Mouse (Mus musculus) MEL (cell line): Measurements from ENCODE around the gene Ska3.

Source experiments
- BHLHE40 ChIP-seq: IDR thresholded peaks from 2 replicates; pipeline ENCODE4 v1.6.1; 2012; ENCODE audit warnings: low read depth, mild to moderate bottlenecking, inconsistent platforms, low read length, improper control_type of control experiment, borderline replicate concordance
- CHD1 ChIP-seq: IDR thresholded peaks from 2 replicates; pipeline ENCODE4 v1.6.1; 2012; ENCODE audit warnings: low read depth, mild to moderate bottlenecking, inconsistent platforms, low read length, improper control_type of control experiment
- CTCF ChIP-seq, 3 experiments: IDR thresholded peaks in 2 of 3; conservative IDR thresholded peaks in 1 of 3; 2 replicates each; pipeline ENCODE4 v1.5.1; 2011 to 2012; ENCODE audit warnings: low read length in 3 of 3, low read depth in 2 of 3, mild to moderate bottlenecking in 2 of 3, improper control_type of control experiment in 1 of 3, inconsistent platforms in 1 of 3, mixed read lengths in 1 of 3, moderate library complexity in 1 of 3; ENCODE audit not compliant: control insufficient read depth in 1 of 3, insufficient read depth in 1 of 3, poor library complexity in 1 of 3, severe bottlenecking in 1 of 3
- EP300 ChIP-seq, 2 experiments: IDR thresholded peaks; 2 replicates each; pipeline ENCODE4 v1.6.1; 2011; ENCODE audit warnings: improper control_type of control experiment in 2 of 2, low read length in 2 of 2, low read depth in 1 of 2, mild to moderate bottlenecking in 1 of 2
- MXI1 ChIP-seq: IDR thresholded peaks from 2 replicates; pipeline ENCODE4 v1.6.1; 2011; ENCODE audit warnings: mild to moderate bottlenecking, low read depth, low read length, improper control_type of control experiment
- MYB ChIP-seq: IDR thresholded peaks from 2 replicates; pipeline ENCODE4 v1.6.1; 2011; ENCODE audit warnings: mild to moderate bottlenecking, low read depth, low read length, improper control_type of control experiment
- POLR2A ChIP-seq, 2 experiments: IDR thresholded peaks; 2 replicates each; pipeline ENCODE4 v1.6.1; 2011 to 2012; ENCODE audit warnings: low read length in 2 of 2, mild to moderate bottlenecking in 2 of 2, control low read depth in 1 of 2, improper control_type of control experiment in 1 of 2, low read depth in 1 of 2, moderate library complexity in 1 of 2; ENCODE audit not compliant: control insufficient read depth in 1 of 2, insufficient read depth in 1 of 2, poor library complexity in 1 of 2
- POLR2AphosphoS2 ChIP-seq: IDR thresholded peaks from 2 replicates; pipeline ENCODE4 v1.6.1; 2011; ENCODE audit warnings: low read length, improper control_type of control experiment
- SIN3A ChIP-seq: IDR thresholded peaks from 2 replicates; pipeline ENCODE4 v1.6.1; 2012; ENCODE audit warnings: low read length, improper control_type of control experiment, inconsistent platforms
- TBP ChIP-seq: IDR thresholded peaks from 2 replicates; pipeline ENCODE4 v1.8.0; 2011; ENCODE audit warnings: low read depth, low read length, improper control_type of control experiment
- ZKSCAN1 ChIP-seq: IDR thresholded peaks from 2 replicates; pipeline ENCODE4 v1.6.1; 2012; ENCODE audit warnings: low read depth, mild to moderate bottlenecking, inconsistent platforms, low read length, improper control_type of control experiment, moderate library complexity
- ZNF384 ChIP-seq: IDR thresholded peaks from 2 replicates; pipeline ENCODE4 v1.6.1; 2012; ENCODE audit warnings: low read depth, mild to moderate bottlenecking, inconsistent platforms, low read length, improper control_type of control experiment

DNA sequence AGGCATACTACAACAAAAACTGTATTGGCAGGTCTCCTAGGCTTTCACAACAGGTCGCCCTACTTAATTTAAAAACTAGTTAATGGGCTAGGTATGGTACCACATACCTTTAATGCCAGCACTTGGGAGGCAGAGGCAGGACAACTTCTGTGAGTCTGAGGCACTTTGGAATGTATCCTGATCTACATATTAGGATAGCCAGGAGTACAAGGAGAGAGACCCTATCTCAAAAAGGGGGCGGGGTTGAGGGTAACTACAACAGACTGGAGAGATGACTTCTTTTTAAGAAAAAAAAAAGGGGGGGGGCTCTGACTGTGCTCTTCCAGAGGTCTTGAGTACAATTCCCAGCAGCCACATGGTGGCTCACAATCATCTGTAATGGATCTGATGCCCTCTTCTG is 22.7 kb upstream of the Ska3 start:
- TF ChIP-seq EP300 (IDR thresholded peaks at IDR 0.05; ENCODE audit: low read depth in 1 of 2, low read length in 2 of 2) (no peak), POLR2AphosphoS2 (no peak), TBP (no peak), CTCF (IDR thresholded peaks at IDR 0.05 in 2 of 3, conservative IDR thresholded peaks at IDR 0.05 in 1 of 3; ENCODE audit: control insufficient read depth in 1 of 3, insufficient read depth in 1 of 3, low read depth in 2 of 3, low read length in 3 of 3, poor library complexity in 1 of 3, severe bottlenecking in 1 of 3) (no peak), SIN3A (no peak), POLR2A (IDR thresholded peaks at IDR 0.05; ENCODE audit: control insufficient read depth in 1 of 2, insufficient read depth in 1 of 2, low read depth in 1 of 2, low read length in 2 of 2, poor library complexity in 1 of 2) (no peak), ZKSCAN1 (no peak), ZNF384 (no peak), CHD1 (no peak), MYB (no peak), BHLHE40 (no peak), MXI1 (no peak)
